Comparison of ENCODE assay signal across 9 mouse cellular contexts in genomic region chr5:77124817-77125283, GRCm38 (mm10). TPM values are rescaled to one million over a fixed set of nuclear protein-coding genes. Genes with fewer than 3 reads are reported as not detected.
DNase-seq lines count a peak whose midpoint lies in the region; ATAC-seq and TF ChIP-seq lines count a peak whose summit lies in the region.
"Had no signal": no experiment of that assay in that cellular context is flagged by ENCODE, and none has a peak within 500 bp of the region (broad histone marks: within the 10 kb centered on the region; RNA-seq: fewer than 3 reads in every experiment).

No protein-coding gene starts in this region.

- H3K36me3 ChIP-seq in forebrain, postnatal 0 days (ENCODE audit: insufficient read depth): no peaks in the 10 kb centered on the region
- H3K36me3 ChIP-seq in forebrain, embryonic 12.5 days (replicated peaks): no peaks in the 10 kb centered on the region
- no peaks in the 10 kb centered on the region for H3K36me3 ChIP-seq in liver, embryonic 14.5 days (replicated peaks; ENCODE audit: control insufficient read depth, insufficient read depth, low read depth)
- no peaks in the 10 kb centered on the region for H3K36me3 ChIP-seq in liver, embryonic 12.5 days

- DNase-seq in forebrain, postnatal 0 days: peak; percentile 46
- DNase-seq in liver, embryonic 14.5 days (ENCODE audit: low read depth in 3 of 3, low spot score in 3 of 3): no peak
- peak; percentile 34 for DNase-seq in lung, postnatal 14 days
- DNase-seq in thymus, postnatal 10 days (ENCODE audit: low spot score in 2 of 2): no peak
- DNase-seq in gastrocnemius, postnatal 14 days: no peak

- H3K4me1 ChIP-seq in forebrain, postnatal 0 days (ENCODE audit: insufficient read depth): no peaks in the 10 kb centered on the region
- peaks cover 28% of the 10 kb centered on the region for H3K4me1 ChIP-seq in forebrain, embryonic 12.5 days
- peaks cover 9 to 27% of the 10 kb centered on the region in 2 experiments for H3K4me1 ChIP-seq in liver, embryonic 14.5 days (replicated peaks; ENCODE audit: control insufficient read depth in 2 of 2, insufficient read depth in 2 of 2, low read length in 1 of 2)
- H3K4me1 ChIP-seq in liver, embryonic 12.5 days: peaks cover 40% of the 10 kb centered on the region

- 51% methylated on average over 4 of the region's 4 CpGs for WGBS in forebrain, postnatal 0 days
- 78% methylated on average over 4 of the region's 4 CpGs for WGBS in forebrain, embryonic 12.5 days
- WGBS in liver, embryonic 14.5 days (ENCODE audit: insufficient replicate concordance): 40% methylated on average over 4 of the region's 4 CpGs
- WGBS in liver, embryonic 12.5 days (ENCODE audit: insufficient replicate concordance): 54% methylated on average over 4 of the region's 4 CpGs

- TF ChIP-seq CTCF in forebrain, postnatal 0 days (IDR thresholded peaks at IDR 0.05; ENCODE audit: low read depth): no peak
- TF ChIP-seq CTCF in liver, embryonic 14.5 days (IDR thresholded peaks at IDR 0.05; ENCODE audit: low read depth): no peak

- peak; percentile 50 for TF ChIP-seq EP300 in liver, embryonic 14.5 days (IDR thresholded peaks at IDR 0.05; ENCODE audit: low read depth)

- no peak overlapping the region for H3K9ac ChIP-seq in forebrain, postnatal 0 days
- H3K9ac ChIP-seq in forebrain, embryonic 12.5 days: no peak overlapping the region
- no peak overlapping the region for H3K9ac ChIP-seq in liver, embryonic 14.5 days (replicated peaks)
- H3K9ac ChIP-seq in liver, embryonic 12.5 days: no peak overlapping the region

- no peak overlapping the region for H3K4me3 ChIP-seq in forebrain, postnatal 0 days (ENCODE audit: low read depth, low read length)
- H3K4me3 ChIP-seq in forebrain, embryonic 12.5 days (replicated peaks): no peak overlapping the region
- H3K4me3 ChIP-seq in liver, embryonic 14.5 days (ENCODE audit: insufficient read depth in 1 of 2, low read depth in 2 of 2, low read length in 2 of 2): no peak overlapping the region
- H3K4me3 ChIP-seq in liver, embryonic 12.5 days: no peak overlapping the region

- H3K4me2 ChIP-seq in forebrain, postnatal 0 days (ENCODE audit: low read depth): no peak overlapping the region
- no peak overlapping the region for H3K4me2 ChIP-seq in forebrain, embryonic 12.5 days
- H3K4me2 ChIP-seq in liver, embryonic 14.5 days (ENCODE audit: low read depth): no peak overlapping the region
- no peak overlapping the region for H3K4me2 ChIP-seq in liver, embryonic 12.5 days

- no peaks in the 10 kb centered on the region for H3K27me3 ChIP-seq in forebrain, postnatal 0 days (ENCODE audit: insufficient read depth, low read length)
- peaks cover 84% of the 10 kb centered on the region for H3K27me3 ChIP-seq in forebrain, embryonic 12.5 days
- H3K27me3 ChIP-seq in liver, embryonic 14.5 days (ENCODE audit: control insufficient read depth, insufficient read depth, low read length): no peaks in the 10 kb centered on the region
- 0 out of 2 replicates have a peak, but pooled peaks cover 4% of the 10 kb centered on the region for H3K27me3 ChIP-seq in liver, embryonic 12.5 days (replicated peaks)

- ATAC-seq in forebrain, postnatal 0 days: no peak
- no peak for ATAC-seq in forebrain, embryonic 12.5 days (ENCODE audit: low FRiP score)
- ATAC-seq in liver, embryonic 14.5 days (ENCODE audit: insufficient read depth): no peak
- ATAC-seq in liver, embryonic 12.5 days: no peak
- peak; percentile 73 for ATAC-seq in activated CD4-positive, CD25-positive, alpha-beta regulatory T cell, adult 4 months
- ATAC-seq: hindbrain, embryonic 16.5 days had no signal

- no peaks in the 10 kb centered on the region for H3K9me3 ChIP-seq in forebrain, postnatal 0 days (ENCODE audit: low read length)
- 0 out of 2 replicates have a peak, but pooled peaks cover 8% of the 10 kb centered on the region for H3K9me3 ChIP-seq in forebrain, embryonic 12.5 days
- H3K9me3 ChIP-seq in liver, embryonic 14.5 days (ENCODE audit: control insufficient read depth, low read length): no peaks in the 10 kb centered on the region
- H3K9me3 ChIP-seq in liver, embryonic 12.5 days (replicated peaks): no peaks in the 10 kb centered on the region

- H3K27ac ChIP-seq in forebrain, postnatal 0 days (ENCODE audit: low read depth, low read length): no peak overlapping the region
- no peak overlapping the region for H3K27ac ChIP-seq in forebrain, embryonic 12.5 days
- no peak overlapping the region for H3K27ac ChIP-seq in liver, embryonic 14.5 days
- H3K27ac ChIP-seq in liver, embryonic 12.5 days: no peak overlapping the region

- intact Hi-C loops in gastrocnemius, postnatal 14 days (cut with DNase I; ENCODE audit: low total_unique reads): no loop called here

RNA-seq across cellular contexts. Expression of gene Hopx, which starts 9.9 kb away (rescaled TPM):
- 26.1 and 28.1 TPM in 2 replicates for total RNA-seq in forebrain, postnatal 0 days (2014; rRNA removed)
- polyA plus RNA-seq in forebrain, postnatal 0 days (2015; fragmentation: Nextera tagmentation; extraction: Ambion mirVana): 2.7 and 2.8 TPM in 2 replicates
- polyA plus RNA-seq in forebrain, embryonic 12.5 days (2016; fragmentation: Nextera tagmentation; extraction: Ambion mirVana): 1.0 and 1.1 TPM in 2 replicates
- 0.51 and 0.74 TPM in 2 replicates for polyA plus RNA-seq in liver, embryonic 14.5 days (2012; rRNA removed)
- polyA plus RNA-seq in liver, embryonic 14.5 days (2014; fragmentation: Nextera tagmentation; extraction: Ambion mirVana): 0.19 TPM in 1 of 2 replicates, not detected in the other
- polyA plus RNA-seq in liver, embryonic 12.5 days (2016; fragmentation: Nextera tagmentation; extraction: Ambion mirVana): 0.19 TPM in 1 of 2 replicates, not detected in the other
- polyA plus RNA-seq in activated CD4-positive, CD25-positive, alpha-beta regulatory T cell, adult 4 months (2017; shearing (Covaris generic)): 10 to 100 TPM; 17.5 to 20.6 TPM
- 1 to 10 TPM; 9.7 to 9.8 TPM for total RNA-seq in gastrocnemius, postnatal 14 days (2021)

Comparison
In these comparisons a context has a peak if more than half of its experiments do, and no peak if none do; other contexts are left out.
1. DNase-seq: peak in forebrain, postnatal 0 days (single experiment) and lung, postnatal 14 days (single experiment); none in liver, embryonic 14.5 days (0 of 3), thymus, postnatal 10 days (0 of 2) and gastrocnemius, postnatal 14 days (single experiment).